Mouse (Mus musculus): ENCODE data around the gene Pp2d1. TPM values are rescaled to one million over a fixed set of nuclear protein-coding genes. Genes with fewer than 3 reads are reported as not detected.

Pp2d1 gene
- polyA plus RNA-seq, 1 experiment = not detected

DNA sequence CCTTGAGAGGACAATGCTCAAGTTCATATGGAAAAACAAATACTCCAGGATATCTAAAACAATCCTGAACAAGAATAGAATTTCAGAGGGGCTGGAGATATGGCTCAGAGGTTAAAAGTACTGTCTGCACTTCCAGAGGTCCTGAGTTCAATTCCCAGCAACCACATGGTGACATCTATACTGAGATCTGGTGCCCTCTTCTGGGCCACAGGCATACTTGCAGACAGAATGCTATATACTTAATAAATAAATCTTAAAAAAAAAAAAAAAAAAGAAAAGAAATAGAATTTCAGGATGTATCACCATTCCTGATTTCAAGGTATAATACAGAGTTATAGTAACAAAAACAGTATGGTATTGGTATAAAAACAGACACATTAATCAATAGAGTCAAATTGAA, 19.9 kb downstream of the Pp2d1 start:
- Histone ChIP-seq H3K4me1 (ENCODE audit: control insufficient read depth, insufficient read depth, low read length) (no peaks in the 10 kb centered on the region), H3K4me3 (ENCODE audit: insufficient read depth, low read depth, low read length) (no peak overlapping the region), H3K27ac (ENCODE audit: insufficient read depth, low read depth, low read length) (no peak overlapping the region)
- TF ChIP-seq POLR2A (IDR thresholded peaks at IDR 0.05; ENCODE audit: insufficient read depth, low read depth, low read length) = no peak
- TF ChIP-seq CTCF (IDR thresholded peaks at IDR 0.05; ENCODE audit: insufficient read depth, low read depth, low read length) = no peak

DNA sequence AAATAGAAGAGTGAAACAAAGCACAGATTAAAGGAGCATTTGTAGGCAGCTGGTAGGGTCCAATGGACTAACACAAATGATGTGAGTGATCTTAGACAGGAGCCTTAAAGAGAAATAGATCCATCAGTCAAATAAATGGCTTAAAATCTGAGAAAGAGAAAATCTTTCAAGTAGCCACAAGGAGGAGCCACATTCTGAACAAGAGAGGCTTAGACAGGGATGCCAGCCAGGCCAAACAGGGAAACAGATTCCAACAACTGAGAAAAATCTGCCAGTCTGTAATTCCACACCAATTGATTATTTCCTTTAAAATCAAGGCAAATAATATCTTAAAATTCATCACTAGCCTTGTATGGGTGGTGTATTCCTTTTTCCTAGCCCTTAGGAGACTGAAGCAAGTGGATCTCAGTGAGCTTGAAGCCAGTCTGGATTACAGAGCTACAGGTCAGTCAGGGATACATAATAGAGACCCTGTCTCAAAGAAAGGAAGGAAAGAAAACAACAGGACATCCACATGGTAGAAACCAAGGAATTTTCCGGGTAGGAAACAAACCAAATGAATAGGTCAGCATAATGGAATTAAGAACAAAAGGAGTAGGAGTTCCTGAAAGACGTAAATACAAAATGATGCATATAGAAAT, 26.8 kb downstream of the Pp2d1 start:
- TF ChIP-seq POLR2A (IDR thresholded peaks at IDR 0.05; ENCODE audit: insufficient read depth, low read depth, low read length) (no peak), CTCF (IDR thresholded peaks at IDR 0.05; ENCODE audit: insufficient read depth, low read depth, low read length) (no peak)
- H3K4me3 ChIP-seq (ENCODE audit: insufficient read depth, low read depth, low read length) = no peak overlapping the region
- no peak overlapping the region for H3K27ac ChIP-seq (ENCODE audit: insufficient read depth, low read depth, low read length)
- H3K4me1 ChIP-seq (ENCODE audit: control insufficient read depth, insufficient read depth, low read length) = no peaks in the 10 kb centered on the region
- WGBS = 56% methylated on average over 2 of the region's 2 CpGs

DNA sequence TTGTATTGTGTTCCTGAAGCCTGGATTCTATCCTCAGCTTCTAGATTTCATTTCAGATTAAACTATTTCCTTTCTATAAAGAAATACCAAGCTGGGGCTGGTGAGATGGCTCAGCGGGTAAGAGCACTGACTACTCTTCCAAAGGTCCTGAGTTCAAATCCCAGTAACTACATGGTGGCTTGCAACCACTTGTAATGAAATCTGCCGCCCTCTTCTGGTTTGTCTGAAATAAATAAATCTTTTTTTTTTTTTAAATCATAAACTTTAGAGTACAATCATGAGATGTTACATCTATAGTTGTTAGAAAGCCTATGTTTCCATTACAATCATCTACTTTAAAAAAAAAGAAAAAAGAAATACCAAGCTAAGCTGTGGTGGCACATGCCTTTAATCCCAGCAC, 36.3 kb downstream of the Pp2d1 start:
- WGBS = 96% methylated on average over 2 of the region's 2 CpGs
- 0 out of 2 replicates have a peak, but pooled peaks cover 3% of the 10 kb centered on the region for H3K4me1 ChIP-seq (ENCODE audit: control insufficient read depth, insufficient read depth, low read length)
- TF ChIP-seq POLR2A (IDR thresholded peaks at IDR 0.05; ENCODE audit: insufficient read depth, low read depth, low read length) = no peak
- TF ChIP-seq CTCF (IDR thresholded peaks at IDR 0.05; ENCODE audit: insufficient read depth, low read depth, low read length) = no peak
- no peak overlapping the region for H3K27ac ChIP-seq (ENCODE audit: insufficient read depth, low read depth, low read length)
- no peak overlapping the region for H3K4me3 ChIP-seq (ENCODE audit: insufficient read depth, low read depth, low read length)

DNA sequence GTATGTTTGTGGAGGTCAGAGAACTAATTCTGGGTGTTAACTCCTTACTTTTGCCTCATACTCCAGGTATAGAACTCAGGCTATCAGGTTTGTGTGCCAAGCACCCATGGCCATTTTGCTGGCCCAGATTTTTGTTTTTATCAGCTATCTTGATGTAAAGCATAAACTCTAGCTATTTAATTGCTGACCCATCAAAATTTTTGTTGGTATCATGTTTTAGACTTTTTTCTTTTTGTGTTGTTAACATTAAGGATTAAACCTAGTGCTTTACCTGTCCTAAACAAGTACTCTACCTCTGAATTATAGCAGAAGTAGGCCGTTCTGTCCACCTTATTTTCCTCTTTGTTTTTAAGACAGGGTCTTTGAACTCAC, 50.3 kb downstream of the Pp2d1 start:
- H3K27ac ChIP-seq (ENCODE audit: insufficient read depth, low read depth, low read length) = no peak overlapping the region
- H3K4me3 ChIP-seq (ENCODE audit: insufficient read depth, low read depth, low read length) = no peak overlapping the region
- no peaks in the 10 kb centered on the region for H3K4me1 ChIP-seq (ENCODE audit: control insufficient read depth, insufficient read depth, low read length)
- WGBS = 98% methylated on average over 1 of the region's 1 CpGs
- TF ChIP-seq POLR2A (IDR thresholded peaks at IDR 0.05; ENCODE audit: insufficient read depth, low read depth, low read length) (no peak), CTCF (IDR thresholded peaks at IDR 0.05; ENCODE audit: insufficient read depth, low read depth, low read length) (no peak)

DNA sequence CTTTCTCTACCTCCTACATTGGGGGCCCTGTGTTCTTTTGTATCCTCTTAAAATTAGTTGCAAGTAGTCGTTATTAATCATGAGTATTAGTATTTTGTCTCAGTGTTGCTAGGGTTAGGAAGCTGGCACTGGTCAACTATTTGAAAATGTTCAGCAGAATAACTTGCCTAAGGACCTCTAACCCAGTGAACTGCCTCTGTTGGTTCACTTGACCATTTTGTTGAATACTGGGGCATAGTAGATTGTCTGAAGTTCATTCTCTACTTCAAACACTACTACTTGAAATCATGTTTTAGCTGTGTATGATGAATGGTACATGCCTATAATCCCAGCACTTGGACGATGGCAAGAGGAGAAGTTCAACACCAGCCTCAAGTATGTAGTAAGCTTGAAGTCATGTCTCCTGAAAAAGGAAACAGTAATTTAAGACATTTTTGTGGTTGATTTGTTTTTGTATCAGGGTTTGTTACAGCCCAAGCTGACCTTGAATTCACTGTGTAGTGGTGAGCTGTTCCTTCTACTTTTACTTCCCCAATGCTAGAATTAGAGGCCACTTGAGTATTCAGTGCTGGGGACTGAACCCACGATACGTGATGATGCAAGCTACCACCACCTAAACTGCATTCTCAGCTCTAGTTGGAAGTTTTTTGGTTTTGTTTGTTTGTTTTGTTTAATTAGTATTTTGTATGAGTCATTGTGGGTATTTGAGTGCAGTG, 50.8 kb downstream of the Pp2d1 start:
- 68% methylated on average over 4 of the region's 4 CpGs for WGBS
- no peak overlapping the region for H3K27ac ChIP-seq (ENCODE audit: insufficient read depth, low read depth, low read length)
- TF ChIP-seq CTCF (IDR thresholded peaks at IDR 0.05; ENCODE audit: insufficient read depth, low read depth, low read length) (no peak), POLR2A (IDR thresholded peaks at IDR 0.05; ENCODE audit: insufficient read depth, low read depth, low read length) (no peak)
- H3K4me1 ChIP-seq (ENCODE audit: control insufficient read depth, insufficient read depth, low read length) = no peaks in the 10 kb centered on the region
- H3K4me3 ChIP-seq (ENCODE audit: insufficient read depth, low read depth, low read length) = no peak overlapping the region

DNA sequence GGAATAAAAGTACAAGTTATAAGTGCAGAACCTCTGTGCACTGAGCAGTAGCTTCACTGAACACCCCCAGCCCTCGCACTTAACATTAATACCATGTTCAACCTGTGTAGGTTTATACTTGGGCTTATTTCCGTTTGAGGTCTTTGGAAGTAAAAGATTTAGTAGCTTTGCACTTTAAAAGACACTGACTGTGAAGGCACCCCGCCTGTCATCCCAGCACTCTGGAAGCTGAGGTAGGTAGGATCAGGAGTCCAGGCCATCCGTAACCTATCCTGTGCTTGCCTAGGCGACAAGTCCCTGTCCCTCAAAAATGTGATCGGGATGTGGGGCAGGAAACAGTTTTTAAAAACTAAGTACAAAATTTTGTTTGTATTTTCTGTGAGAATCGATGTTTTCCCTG, 58.8 kb downstream of the Pp2d1 start:
- peaks cover 2% of the 10 kb centered on the region for H3K4me1 ChIP-seq (ENCODE audit: control insufficient read depth, insufficient read depth, low read length)
- H3K4me3 ChIP-seq (ENCODE audit: insufficient read depth, low read depth, low read length) = 0 out of 2 replicates have a peak overlapping the region, but pooled peaks have one; percentile 19
- H3K27ac ChIP-seq (ENCODE audit: insufficient read depth, low read depth, low read length) = no peak overlapping the region
- 40% methylated on average over 7 of the region's 7 CpGs for WGBS
- TF ChIP-seq CTCF (IDR thresholded peaks at IDR 0.05; ENCODE audit: insufficient read depth, low read depth, low read length) = no peak
- no peak for TF ChIP-seq POLR2A (IDR thresholded peaks at IDR 0.05; ENCODE audit: insufficient read depth, low read depth, low read length)

DNA sequence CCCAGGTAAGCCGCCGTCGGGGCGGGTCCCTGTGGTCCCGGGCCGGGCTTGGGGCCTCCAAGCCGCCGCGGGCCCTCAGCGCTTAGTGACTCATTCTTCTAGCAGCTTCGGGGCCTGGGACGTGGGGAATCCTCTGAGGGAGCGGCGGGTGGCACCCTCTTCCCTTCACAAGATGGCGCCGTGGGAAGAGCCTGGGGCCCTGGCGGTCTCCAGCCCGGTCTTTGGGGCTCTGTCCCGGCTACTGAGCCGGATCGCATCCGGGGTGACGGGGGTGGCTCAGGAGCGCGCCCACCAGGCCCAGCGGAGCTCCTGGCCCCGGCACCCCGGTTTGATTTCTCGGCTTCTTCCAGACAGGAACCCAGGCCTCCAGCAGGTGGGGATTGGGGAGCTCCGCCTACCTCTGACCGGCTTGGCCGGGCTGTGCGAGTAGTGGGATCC, 59.6 kb downstream of the Pp2d1 start:
- WGBS = under 1% methylated on average over 33 of the region's 33 CpGs

DNA sequence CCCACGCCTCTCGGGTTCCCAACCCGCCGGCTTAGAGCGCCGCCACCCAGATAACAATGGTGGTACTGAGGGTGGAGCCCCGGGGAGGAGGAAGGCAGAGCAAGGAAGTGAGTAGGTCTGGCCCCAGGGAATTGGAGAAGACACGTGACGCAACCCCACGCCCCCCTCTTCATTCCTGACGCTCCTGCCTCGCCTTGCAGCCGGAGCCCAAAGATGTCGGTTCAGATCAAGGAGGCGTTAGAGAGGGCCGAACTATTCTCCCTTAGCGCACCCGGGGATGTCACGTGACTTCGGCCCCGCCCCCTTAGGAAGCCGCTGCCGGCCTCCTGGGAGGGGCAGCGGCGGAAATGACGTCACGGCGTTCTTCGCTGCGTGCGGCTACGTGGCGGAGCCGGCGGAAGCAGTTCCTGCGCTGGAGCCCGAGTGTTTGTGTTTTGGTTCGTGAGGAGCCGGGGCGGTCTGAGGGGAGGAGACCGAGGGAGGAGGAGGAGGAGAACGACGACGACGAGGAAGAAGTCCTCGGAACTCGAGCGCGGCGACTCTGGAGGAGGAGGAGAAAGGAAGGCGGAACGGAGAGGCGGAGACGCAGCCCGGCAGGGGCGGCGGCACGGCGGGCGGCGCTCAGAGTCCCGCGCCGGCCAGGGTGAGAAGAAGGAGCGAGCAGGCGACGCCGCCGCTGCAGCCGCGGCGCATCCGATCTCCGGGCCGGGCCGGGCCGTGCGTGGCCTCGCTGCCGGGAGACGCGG, 60.2 kb downstream of the Pp2d1 start, which contains the start of gene Rab5a:
Rab5a (plus strand) TSS at position 377 of the 746 bp plus-strand sequence.
- Histone ChIP-seq H3K27ac (ENCODE audit: insufficient read depth, low read depth, low read length) (peak within 1 kb of the TSS; percentile 99), H3K4me3 (ENCODE audit: insufficient read depth, low read depth, low read length) (peak within 1 kb of the TSS; percentile 73), H3K4me1 (ENCODE audit: control insufficient read depth, insufficient read depth, low read length) (peaks cover 2% of the 10 kb centered on the region)
- TF ChIP-seq POLR2A (IDR thresholded peaks at IDR 0.05; ENCODE audit: insufficient read depth, low read depth, low read length) (peak; percentile 69; the same call in 1 of the 2 replicates), CTCF (IDR thresholded peaks at IDR 0.05; ENCODE audit: insufficient read depth, low read depth, low read length) (no peak)
- under 1% methylated on average over 82 of the region's 82 CpGs for WGBS

More for the DNA sequence above, 59.6 kb downstream of the Pp2d1 start:
- peaks cover 2% of the 10 kb centered on the region for H3K4me1 ChIP-seq (ENCODE audit: control insufficient read depth, insufficient read depth, low read length)
- H3K27ac ChIP-seq (ENCODE audit: insufficient read depth, low read depth, low read length) = peak overlapping the region; percentile 40; the same call in 1 of the 2 replicates
- peak overlapping the region; percentile 73 for H3K4me3 ChIP-seq (ENCODE audit: insufficient read depth, low read depth, low read length)
- TF ChIP-seq CTCF (IDR thresholded peaks at IDR 0.05; ENCODE audit: insufficient read depth, low read depth, low read length) = no peak
- TF ChIP-seq POLR2A (IDR thresholded peaks at IDR 0.05; ENCODE audit: insufficient read depth, low read depth, low read length) = no peak

All from olfactory bulb, adult 2 months (tissue).